Mouse (Mus musculus): ENCODE data around the gene Fbxo30.

DNA sequence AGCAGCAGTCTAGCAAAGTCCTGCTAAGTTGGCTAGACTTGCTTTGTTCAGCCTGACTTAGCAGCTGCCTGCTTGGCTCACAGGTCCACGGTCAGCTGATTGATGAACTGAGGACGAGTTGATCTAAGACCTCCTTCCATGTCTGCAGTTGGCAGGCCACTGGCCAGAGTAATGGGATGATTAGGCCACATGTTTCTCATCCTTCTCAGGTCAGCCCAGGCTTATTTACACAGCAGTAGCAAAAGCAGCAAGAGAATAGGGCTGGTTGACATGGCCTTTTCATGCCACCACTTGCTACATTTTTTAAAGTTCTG is 24.9 kb downstream of the Fbxo30 start:
- TF ChIP-seq CTCF (IDR thresholded peaks at IDR 0.05; ENCODE audit: insufficient read depth, low read depth, low read length) = no peak
- no peak for TF ChIP-seq POLR2A (IDR thresholded peaks at IDR 0.05; ENCODE audit: insufficient read depth, low read depth, low read length)

Data from olfactory bulb, adult 2 months (tissue).